Mouse (Mus musculus) activated CD4-positive, CD25-positive, alpha-beta regulatory T cell, adult 4 months (primary cell): ENCODE measurements at regions not wholly inside any gene's neighbourhood (a gene's known extent, or its start where the extent isn't known, plus 50 kb on each side); places are given as distances from the start of the nearest gene placed in this dataset.
A peak's percentile ranks its signal among the peaks of the same experiment; 100 is the strongest.

Experiments used
- ATAC-seq: one replicate; pipeline ENCODE4 v1.8.0; 2017

- ATAC-seq, result peak; percentile 32
These were observed 199.1 kb downstream of the Klf6 start for GRCm38 (mm10) chr13:6060229-6060845.

DNA sequence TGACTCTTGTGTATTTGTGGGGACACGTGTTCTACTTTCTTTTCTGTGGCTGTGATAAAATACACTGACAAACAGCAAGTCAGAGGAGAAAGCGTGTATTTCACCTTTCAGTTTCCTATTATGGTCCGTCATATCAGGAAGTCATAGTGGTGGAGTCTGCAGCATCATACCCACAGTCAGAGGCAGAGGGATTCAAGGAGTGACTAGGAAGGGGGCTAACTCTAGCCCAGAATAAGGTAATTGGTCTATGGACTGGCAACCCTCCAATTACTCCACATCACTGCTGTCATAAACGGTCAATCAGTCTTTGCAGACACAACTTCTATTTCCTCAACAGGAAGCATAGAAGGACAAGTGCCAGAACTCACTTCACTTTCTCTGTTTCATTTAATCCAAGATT is 201.0 kb downstream of the Klf6 start:
- peak; percentile 40 for ATAC-seq

GRCm38 (mm10) chr13:6062729-6063386 is 201.6 kb downstream of the Klf6 start:
- ATAC-seq, result no peak

DNA sequence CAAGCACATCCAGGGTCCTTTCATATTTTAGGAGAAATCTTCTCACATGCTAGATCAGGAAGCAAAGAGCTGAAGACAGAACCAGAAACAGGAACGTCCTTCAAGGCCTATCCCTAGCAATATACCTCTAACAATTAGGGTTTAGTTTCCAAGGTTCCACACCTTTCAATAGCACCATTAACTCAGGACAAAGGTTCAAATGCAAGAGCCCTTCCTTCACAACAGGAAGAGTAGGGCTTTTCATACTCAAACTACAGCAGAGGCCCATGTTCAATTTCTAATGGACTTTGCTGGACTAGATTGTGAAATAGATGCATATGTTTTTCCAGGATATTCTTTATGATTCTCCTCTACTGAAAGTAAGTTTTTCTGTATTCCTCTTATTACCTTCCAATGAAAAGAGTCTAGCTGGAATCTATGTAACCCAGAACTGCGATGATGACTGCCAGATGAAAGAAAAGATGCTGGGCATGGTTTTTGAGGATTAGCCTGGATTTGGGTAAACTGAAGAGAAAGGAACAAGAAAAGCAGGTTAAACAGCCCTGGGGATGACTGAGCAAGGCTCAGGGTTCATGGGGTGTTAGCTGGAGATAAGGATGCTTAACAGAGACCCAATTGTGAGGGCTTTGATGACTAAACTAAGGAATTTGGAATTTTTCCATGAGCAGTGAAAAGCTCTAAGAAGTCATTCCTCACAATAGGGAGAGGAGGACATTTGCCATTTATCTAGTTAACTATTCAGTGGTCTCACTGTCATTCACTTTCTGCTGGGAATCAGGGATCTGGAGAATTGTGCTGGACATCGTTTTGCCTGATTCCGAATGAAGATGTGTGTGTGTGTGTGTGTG is 215.9 kb downstream of the Klf6 start:
- no peak for ATAC-seq

GRCm38 (mm10) chr13:6085891-6086290 is 224.6 kb downstream of the Klf6 start:
- no peak for ATAC-seq

DNA sequence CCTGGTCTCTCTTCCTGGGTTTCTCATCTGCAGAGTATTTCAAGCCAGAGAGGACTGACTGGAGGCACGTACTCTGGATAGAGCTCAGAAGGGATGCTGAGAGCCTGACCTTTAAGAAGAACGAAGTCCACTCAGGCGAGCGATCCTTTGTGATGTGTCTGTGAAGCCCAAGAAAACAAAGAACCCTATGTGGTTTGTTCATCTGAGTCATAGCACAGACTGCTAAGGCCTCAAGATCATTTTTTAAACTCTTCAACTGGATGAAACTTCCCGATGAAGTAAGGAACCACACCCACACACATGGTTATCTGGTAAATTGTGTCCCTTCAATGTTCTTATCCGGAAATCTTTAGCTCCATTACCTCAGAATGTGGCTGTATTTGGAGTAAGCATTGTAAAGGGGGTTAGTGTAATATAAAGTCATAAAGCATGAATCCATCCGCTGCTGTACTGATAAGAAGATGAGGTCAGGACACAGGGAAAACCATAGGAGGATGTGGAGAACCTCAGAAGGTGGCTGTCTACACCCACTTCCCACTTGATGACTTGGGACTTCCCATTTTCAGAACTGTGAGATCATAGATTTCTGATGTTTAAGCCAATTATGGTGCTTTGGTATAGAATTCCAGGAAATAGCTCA is 247.9 kb downstream of the Klf6 start:
- ATAC-seq, result no peak

GRCm38 (mm10) chr13:6119703-6120102 is 258.4 kb downstream of the Klf6 start:
- ATAC-seq, result no peak

DNA sequence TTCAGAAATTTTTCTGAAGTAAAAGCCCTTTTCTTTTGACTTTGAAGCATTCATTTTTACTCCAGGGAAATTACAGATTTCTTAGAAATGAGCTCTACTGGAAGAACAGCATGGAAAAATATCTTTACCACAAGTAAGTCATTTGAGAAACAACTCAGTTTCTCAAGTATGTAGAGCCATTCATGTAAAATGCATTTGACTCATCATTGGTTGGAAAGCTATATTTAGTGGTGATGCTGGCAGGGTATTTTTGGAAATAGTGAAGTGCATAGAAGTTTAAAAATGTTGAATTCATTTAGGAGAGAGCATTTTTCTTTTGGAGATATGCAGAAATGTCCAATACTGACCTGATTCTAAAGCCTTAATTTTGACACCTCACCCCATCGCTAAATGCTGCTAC is 266.0 kb downstream of the Klf6 start:
- no peak for ATAC-seq

DNA sequence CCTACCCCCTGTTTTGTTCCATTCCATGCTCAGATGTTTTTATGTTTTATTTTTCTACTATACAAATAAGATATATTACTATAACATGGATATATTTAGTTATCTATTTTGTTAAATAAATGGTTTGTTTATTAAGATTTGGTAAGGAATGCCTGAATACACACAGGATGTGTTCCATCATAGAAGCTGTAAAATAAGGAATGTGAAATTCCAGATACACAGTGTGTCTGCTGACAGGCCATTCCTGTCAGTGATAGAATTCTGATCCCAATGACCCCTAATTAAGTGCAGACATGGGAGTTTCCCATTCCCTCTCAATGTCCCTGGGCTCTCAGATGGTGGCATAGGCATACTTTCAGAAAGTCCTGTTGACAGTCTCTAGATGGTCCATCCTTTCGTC is 267.6 kb downstream of the Klf6 start:
- no peak for ATAC-seq

DNA sequence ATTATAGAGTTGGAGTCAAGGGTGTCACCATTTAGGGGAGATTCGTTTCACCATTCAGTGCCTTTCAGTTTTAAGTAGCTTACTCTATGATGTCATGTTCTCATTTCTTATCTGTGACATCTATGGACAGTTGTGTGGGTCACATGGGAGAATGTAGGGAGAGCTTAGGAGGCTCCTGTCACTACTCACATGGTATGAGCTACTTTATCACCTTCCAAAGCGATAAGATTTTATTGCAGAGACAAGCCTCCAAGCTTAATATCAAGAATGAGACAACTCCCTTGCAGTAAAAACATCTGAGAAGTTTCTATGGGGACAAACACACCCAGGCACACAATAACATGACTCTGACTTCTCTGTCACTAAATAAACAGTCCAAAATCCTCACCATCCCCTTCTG is 270.1 kb downstream of the Klf6 start:
- no peak for ATAC-seq

- no peak for ATAC-seq
These were observed 275.9 kb downstream of the Klf6 start for GRCm38 (mm10) chr13:6137170-6137569.

DNA sequence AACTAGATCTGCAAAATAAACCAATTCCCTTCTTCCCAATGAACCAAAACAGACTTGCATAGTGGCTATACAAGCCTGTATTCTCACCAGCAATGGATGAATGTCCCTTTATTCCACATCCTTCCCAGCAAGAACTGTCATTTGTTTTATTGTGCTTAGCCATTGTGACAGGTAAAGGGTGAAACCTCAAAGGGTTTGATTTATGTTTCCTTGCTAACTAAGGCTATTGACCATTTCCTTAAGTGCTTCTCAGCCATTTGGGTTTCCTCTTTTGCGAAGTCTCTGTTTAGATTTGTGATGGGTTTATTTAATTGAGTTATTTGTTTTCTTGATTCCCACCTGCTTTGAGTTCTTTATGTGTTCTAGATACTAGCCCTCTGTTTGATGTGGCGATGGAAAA is 281.5 kb downstream of the Klf6 start:
- no peak for ATAC-seq

- ATAC-seq, result no peak
These were observed 292.4 kb downstream of the Klf6 start for GRCm38 (mm10) chr13:6153657-6154056.

DNA sequence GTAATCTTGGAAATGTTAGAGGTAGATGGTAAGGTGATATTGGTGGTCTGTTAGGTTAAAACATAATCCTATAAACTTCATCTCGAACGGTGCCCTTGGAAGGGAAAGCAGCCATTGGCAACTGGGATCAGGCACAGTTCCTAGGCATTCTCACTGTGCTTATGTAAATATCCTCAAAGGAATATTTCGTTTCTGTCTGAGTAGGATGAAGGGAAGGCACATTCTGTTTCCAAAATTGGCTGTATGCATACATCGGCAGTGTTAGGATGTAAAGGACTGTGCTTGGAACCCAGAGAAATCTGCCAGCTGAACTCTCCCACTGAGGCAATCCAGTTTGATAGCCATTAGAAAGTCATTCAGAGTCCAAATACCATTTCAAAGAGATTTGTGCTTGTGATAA is 294.9 kb downstream of the Klf6 start:
- no peak for ATAC-seq

GRCm38 (mm10) chr13:6157029-6157428 is 295.7 kb downstream of the Klf6 start:
- ATAC-seq, result no peak

GRCm38 (mm10) chr13:6157946-6158345 is 296.7 kb downstream of the Klf6 start:
- no peak for ATAC-seq

DNA sequence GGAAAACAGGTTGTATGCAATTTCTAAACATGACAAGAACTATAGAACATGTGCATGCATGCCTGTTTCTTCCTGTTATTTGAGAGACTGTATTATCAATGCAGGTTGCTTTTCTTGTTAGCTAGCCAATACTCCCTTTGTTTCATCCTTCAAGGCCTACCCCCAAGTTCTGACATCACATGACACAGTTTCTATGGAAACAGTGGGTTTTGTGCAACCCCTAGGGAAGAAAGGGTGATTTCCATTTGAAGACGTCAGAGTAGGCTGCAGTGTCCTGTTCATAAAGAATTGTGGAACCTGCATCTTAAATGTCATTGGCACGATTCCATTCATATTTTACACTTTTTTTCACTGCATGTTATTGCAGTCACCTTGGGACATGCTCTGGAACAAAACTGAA is 298.1 kb downstream of the Klf6 start:
- ATAC-seq, result no peak

DNA sequence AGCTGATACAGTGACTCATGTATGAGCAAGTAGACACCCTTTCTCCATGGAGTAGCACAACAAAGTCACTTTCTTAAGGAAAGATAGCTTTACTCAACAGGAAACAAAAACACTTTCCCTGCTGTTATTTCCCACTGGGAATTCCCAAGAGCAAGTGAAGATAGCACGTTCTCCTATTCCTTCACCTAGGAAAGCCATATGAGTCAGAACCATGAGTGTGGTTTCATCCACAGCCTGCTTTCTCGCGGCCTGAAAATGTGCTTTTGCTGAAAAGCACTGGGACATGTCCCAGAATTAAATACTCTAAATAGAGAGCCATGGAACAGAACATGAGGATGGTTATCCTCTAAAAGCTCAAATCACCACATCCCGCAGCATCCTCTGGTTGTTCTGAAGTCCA is 304.6 kb downstream of the Klf6 start:
- no peak for ATAC-seq

- ATAC-seq, result no peak
These were observed 305.9 kb downstream of the Klf6 start for GRCm38 (mm10) chr13:6167055-6167761.

DNA sequence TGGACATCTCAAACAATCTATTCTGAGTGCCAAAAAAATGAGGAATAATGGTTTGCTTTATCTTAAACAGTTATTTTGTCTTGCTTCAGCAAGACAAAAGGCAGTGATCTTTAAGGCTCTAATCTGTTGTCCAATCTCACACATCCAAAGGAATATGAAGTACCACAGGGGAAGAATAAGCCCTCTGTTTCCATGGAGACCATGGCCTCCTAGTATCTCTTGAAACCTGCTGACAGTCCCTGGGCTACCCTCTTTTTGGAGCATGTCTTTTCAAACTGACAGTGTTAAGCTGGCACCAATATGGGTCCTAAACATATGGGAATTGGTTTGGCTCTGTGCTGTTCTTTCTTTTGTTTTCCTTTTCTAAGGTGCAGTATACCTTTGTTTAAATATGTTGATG is 311.8 kb downstream of the Klf6 start:
- ATAC-seq, result no peak

DNA sequence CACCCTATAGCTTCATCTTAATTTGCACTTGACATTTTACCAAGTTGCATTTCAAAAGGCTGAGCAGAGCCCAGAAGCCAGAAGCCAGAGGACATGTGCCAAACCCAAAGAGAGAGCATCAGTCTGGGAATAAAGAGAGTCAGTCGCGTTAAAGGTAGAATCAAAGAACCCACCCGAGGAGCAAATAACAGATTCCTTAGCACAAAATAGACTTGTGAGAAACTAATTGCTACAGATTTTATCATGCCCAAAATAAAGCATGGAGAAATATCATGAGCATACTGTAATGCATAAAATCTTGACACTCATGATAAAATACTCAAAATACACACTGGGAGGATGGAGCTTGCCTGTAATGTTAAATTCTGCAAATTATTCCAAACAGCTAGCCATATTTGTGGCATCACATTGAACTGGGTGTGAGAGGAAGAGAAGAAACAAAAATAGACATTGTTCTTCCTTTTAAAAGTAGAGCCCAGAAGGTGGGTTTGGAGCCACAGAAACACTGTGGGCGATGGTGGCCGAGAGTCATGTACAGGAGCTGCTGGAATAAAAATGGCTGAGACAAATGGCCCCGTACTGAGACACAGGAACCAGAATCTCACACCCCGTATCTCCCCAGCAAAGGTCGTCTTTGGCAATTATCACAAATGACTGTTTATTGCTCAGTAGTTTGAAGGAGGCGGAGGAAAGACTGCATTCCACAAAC is 317.2 kb downstream of the Klf6 start:
- no peak for ATAC-seq

- ATAC-seq, result no peak
These were observed 327.9 kb downstream of the Klf6 start for GRCm38 (mm10) chr13:6189133-6189532.
